Mouse (Mus musculus): ENCODE measurements around the gene Zfp763. TPM values are rescaled to one million over a fixed set of nuclear protein-coding genes. Genes with fewer than 3 reads are reported as not detected.

Gene Zfp763
- 8.9 TPM for total RNA-seq (2023)

DNA sequence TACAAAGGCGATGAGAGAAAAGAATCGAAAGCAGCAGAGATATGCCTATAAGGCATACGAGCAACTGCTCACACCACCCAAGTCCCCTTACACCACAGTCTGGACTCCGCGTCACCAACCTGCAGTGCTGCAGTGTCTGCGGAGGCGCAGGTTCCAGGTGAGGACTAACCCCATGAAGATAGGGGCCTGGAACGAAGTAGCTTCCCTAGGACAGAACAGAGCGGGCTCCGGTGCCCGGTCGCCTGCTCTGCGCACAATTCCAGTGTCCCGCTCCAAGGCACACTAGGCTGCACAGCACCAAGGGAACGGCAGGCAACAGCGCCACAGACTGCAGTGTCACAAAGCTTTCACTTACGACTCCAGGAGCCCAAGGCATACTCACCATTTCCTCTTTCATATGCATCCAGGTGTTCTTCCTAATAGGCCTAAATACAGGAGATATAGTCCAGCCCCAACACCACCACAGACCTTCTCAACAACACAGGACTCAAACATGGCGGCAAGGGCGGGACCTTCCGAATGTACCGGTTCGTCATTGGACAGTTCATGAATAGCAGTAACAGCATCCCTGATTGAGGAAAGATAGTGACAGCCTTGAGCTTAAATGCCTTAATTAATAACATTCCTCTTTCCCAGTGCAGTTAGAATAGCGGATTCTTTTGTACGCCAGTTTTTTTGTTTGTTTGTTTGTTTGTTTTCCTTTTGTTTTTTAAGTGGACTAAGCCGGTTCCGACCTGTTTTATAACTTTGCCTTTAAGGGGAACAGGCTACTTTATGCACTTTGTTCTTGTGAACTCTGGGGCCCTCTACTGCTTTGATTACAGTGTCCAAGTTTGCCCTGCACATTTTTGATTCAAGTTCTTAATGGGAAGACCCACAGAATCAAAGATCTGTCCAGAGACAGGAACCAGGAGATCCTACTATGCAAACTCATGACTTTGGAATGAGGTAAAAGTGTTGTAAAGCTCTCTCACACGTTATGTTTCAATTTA is at the start of gene Zfp763:
Zfp763 (minus strand) TSS at position 503 of the 992 bp plus-strand sequence.

DNA sequence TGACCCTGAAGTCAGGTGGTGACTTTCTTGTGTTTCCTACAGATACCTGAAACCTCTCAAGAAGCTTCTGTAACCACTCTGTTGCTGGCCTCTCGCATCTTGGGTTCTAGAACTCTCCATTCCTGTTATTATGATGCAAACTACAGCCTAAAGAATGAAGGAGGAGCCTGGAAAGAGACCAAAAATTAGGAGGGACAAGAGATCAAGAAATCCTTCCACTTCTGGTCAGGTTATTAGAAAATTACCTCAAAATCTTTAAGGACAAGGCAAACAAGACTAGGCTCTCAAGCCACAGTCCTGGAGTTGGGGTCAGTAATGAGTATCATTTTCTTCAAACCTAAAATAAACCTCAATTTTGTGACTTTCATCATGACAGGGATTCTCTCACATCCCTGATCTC is 34.8 kb upstream of the Zfp763 start, which contains the start of gene 4921501E09Rik:
4921501E09Rik (minus strand) TSS at position 101 of the 400 bp plus-strand sequence.

DNA sequence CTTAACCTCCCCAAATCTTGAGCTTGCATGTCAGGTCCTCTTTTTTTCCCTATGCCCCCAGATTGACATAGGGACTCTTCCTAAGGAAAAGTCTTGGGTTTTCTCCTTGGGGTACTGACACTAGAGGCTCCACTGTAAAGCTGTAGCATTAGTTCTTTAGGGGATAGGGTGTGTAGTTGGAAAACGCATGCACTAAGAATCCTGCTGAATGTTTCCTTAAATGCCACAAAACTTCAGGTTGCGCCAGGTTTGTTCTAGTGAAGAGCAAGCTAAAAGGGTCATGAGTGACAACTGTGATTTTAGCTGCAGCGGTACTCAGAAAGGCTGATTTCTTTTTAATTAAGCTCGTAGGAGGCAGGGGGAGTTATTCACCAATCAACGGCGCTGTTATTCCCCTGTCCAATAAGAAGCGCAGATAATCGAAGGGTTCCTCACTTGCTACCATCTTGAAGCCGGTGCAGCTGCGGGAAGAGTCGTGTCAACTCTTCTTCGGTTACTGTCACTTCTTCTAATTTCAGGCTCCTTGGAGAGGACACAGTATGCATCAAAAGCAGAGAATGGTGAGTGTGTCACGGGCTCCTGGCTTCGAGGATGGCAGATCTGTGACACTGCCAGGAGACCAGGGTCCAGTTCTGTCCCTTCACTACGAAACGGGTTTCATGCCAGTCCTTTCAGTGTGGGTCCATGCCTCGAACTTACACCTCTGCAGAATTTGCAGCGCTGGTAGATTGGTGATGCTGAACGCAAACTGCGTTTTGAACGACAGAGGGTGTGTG is 40.3 kb downstream of the Zfp763 start, which contains the start of gene Zfp952:
Zfp952 (plus strand) TSS at position 431 of the 776 bp plus-strand sequence.

Other genes starting within 250 kb of the Zfp763 start
- gene Zfp871, start 245.1 kb downstream of the Zfp763 start, total RNA-seq (2023) = 87.4 TPM
- gene Zfp811, start 223.5 kb downstream of the Zfp763 start, total RNA-seq (2023) = 0.43 TPM
- gene Zfp799, start 203.1 kb downstream of the Zfp763 start, total RNA-seq (2023) = 13.7 TPM
- gene Zfp870, start 141.8 kb downstream of the Zfp763 start, total RNA-seq (2023) = 0.49 TPM
- gene Cyp4f14, start 116.1 kb downstream of the Zfp763 start, total RNA-seq (2023) = not detected
- 85.9 TPM for gene Cyp4f13, start 86.0 kb downstream of the Zfp763 start, total RNA-seq (2023)
- gene Zfp472, start 67.6 kb downstream of the Zfp763 start, total RNA-seq (2023) = 20.3 TPM
- 12.7 TPM for gene Zfp952, start 40.3 kb downstream of the Zfp763 start, total RNA-seq (2023)
- gene 4921501E09Rik, start 34.7 kb upstream of the Zfp763 start, total RNA-seq (2023) = not detected
- 3.1 TPM for gene Zfp563, start 55.9 kb upstream of the Zfp763 start, total RNA-seq (2023)
- gene Morc2b, start 106.3 kb upstream of the Zfp763 start, total RNA-seq (2023) = not detected
- gene Olfr55, start 135.0 kb upstream of the Zfp763 start, total RNA-seq (2023) = not detected
- gene Olfr239, start 157.9 kb upstream of the Zfp763 start, total RNA-seq (2023) = not detected
- gene Olfr1564, start 188.3 kb upstream of the Zfp763 start, total RNA-seq (2023) = not detected
- gene Zfp955a, start 221.7 kb upstream of the Zfp763 start, total RNA-seq (2023) = 7.8 TPM
- gene Olfr63, start 231.3 kb upstream of the Zfp763 start, total RNA-seq (2023) = 0.09 TPM